Mouse (Mus musculus) lung, embryonic 15.5 days (tissue): ENCODE results near the gene Tbk1. TPM values are rescaled to one million over a fixed set of nuclear protein-coding genes. Genes with fewer than 3 reads are reported as not detected.

ENCODE experiments used
- ATAC-seq: fragments of 200-750 bp; cut with Nextera tagmentation; 2 replicates; pipeline ENCODE4 v1.8.0; 2017; ENCODE audit warnings: moderate number of reproducible peaks, borderline replicate concordance; ENCODE audit not compliant: low FRiP score, low TSS enrichment; ENCODE audit errors: extremely low read depth
- H3K27ac ChIP-seq: fragments of 300-500 bp; sonication (generic); 2 replicates; pipeline ENCODE4 v1.5.1; 2015; ENCODE audit warnings: moderate library complexity, mild to moderate bottlenecking, inconsistent platforms
- H3K27me3 ChIP-seq: fragments of 300-500 bp; sonication (generic); 2 replicates; pipeline ENCODE4 v1.6.1; 2015; ENCODE audit warnings: inconsistent platforms
- H3K36me3 ChIP-seq: fragments of 300-500 bp; sonication (generic); 2 replicates; pipeline ENCODE4 v1.6.1; 2015; ENCODE audit warnings: inconsistent platforms
- H3K4me1 ChIP-seq: fragments of 300-500 bp; sonication (generic); 2 replicates; pipeline ENCODE4 v1.6.1; 2015; ENCODE audit warnings: inconsistent platforms
- H3K4me2 ChIP-seq: fragments of 300-500 bp; sonication (generic); 2 replicates; pipeline ENCODE4 v1.6.1; 2015; ENCODE audit warnings: inconsistent platforms, mild to moderate bottlenecking, moderate library complexity
- H3K4me3 ChIP-seq: fragments of 300-500 bp; sonication (generic); 2 replicates; pipeline ENCODE4 v1.5.1; 2015; ENCODE audit warnings: mild to moderate bottlenecking, inconsistent platforms
- H3K9ac ChIP-seq: fragments of 300-500 bp; sonication (generic); 2 replicates; pipeline ENCODE4 v1.6.1; 2015; ENCODE audit warnings: inconsistent platforms
- H3K9me3 ChIP-seq: fragments of 300-500 bp; sonication (generic); 2 replicates; pipeline ENCODE4 v1.6.1; 2016; ENCODE audit warnings: inconsistent platforms
- WGBS: fragments of 180-500 bp; shearing (Covaris S2); methylation state at CpG from one replicate; pipeline ENCODE4 v1.1.7; 2015; 5-methylcytosine and 5-hydroxymethylcytosine counted together
- polyA plus RNA-seq: library from polyadenylated mRNA; unstranded; fragments of >200 nt; fragmentation: Nextera tagmentation; extraction: Ambion mirVana; gene quantifications from 2 replicates; pipeline ENCODE4 v1.2.1, GENCODE M21; 2015

The Tbk1 gene
- polyA plus RNA-seq, 1 experiment from 2014 or later: 36.7 TPM

DNA sequence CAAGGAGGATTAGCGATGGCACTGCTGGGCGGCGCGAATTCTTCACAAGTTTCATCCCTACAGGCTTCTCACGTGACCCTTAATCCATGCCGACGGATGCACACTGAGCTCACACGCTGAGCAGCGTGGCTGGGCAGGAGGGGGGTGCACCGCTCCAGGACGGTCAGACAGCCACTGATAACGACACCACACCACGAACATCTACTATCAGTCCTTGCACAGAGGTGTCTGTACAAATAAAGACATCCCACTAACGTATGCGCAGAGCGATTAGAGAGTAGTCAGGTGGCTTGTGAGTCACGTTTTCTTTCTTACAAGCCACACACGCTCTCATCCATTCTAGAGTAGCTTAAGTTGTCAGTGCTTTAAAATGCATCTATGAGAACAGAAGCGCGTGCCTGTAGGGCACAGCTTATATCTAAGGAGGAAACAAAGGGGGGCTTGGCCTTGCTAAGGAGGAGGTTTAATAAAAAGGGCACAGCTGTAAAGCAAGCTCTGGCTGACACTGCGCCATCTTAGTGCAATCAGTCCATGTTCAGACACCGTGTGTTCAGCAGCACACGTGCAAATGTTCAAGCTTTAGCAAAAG is 17.5 kb downstream of the Tbk1 start:
- H3K36me3 ChIP-seq: peaks cover 62% of the 10 kb centered on the region
- H3K4me3 ChIP-seq: no peak overlapping the region
- no peak overlapping the region for H3K4me2 ChIP-seq
- H3K27ac ChIP-seq: no peak overlapping the region
- ATAC-seq: peak; percentile 87
- 27% methylated on average over 23 of the region's 23 CpGs for WGBS
- H3K9me3 ChIP-seq: no peaks in the 10 kb centered on the region
- no peaks in the 10 kb centered on the region for H3K27me3 ChIP-seq
- H3K9ac ChIP-seq: no peak overlapping the region
- H3K4me1 ChIP-seq: no peaks in the 10 kb centered on the region

DNA sequence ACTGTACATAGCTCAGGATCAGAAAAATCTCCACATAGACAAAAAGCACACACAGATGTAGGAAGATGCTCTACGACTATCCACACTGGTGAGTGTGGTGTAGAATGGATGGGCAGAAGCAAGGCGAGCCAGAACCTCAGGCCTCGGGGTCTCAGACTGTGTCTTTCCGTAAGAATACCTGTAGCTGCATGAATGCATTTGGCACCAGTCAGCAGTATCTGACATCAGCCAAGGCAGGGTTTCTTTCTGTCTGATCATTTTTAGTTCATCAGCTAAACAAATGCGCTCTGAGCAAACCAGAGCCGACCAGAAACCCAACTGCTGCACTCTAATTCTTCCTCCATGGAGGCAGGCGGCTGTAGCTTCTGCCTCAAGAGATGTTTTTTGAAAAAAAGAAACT is 18.1 kb downstream of the Tbk1 start:
- 73% methylated on average over 7 of the region's 7 CpGs for WGBS
- no peak overlapping the region for H3K9ac ChIP-seq
- ATAC-seq: no peak
- H3K4me3 ChIP-seq: no peak overlapping the region
- no peaks in the 10 kb centered on the region for H3K27me3 ChIP-seq
- H3K4me2 ChIP-seq: no peak overlapping the region
- no peak overlapping the region for H3K27ac ChIP-seq
- no peaks in the 10 kb centered on the region for H3K4me1 ChIP-seq
- H3K9me3 ChIP-seq: no peaks in the 10 kb centered on the region
- H3K36me3 ChIP-seq: peaks cover 67% of the 10 kb centered on the region

DNA sequence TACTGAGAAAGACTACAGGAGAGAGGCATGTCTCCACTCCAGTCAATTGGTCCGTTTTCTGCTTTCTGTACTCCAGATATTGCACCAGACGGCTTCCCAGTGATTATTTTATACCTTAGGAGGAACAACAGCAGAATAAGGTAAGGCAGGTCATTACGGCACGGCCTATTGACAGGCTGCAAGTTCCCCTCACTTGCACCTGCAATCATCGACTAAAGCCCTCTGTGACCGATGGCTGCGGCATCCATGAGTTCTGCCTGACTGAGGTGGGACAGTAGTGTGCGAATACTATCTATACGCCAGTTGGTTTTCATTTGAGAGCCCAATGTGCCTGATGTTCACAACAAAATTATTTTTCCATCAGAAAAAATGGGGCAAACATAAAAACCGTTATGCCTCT is 18.6 kb downstream of the Tbk1 start:
- Histone ChIP-seq H3K4me2 (no peak overlapping the region), H3K27ac (no peak overlapping the region), H3K4me1 (no peaks in the 10 kb centered on the region), H3K9me3 (no peaks in the 10 kb centered on the region), H3K9ac (no peak overlapping the region), H3K36me3 (peaks cover 71% of the 10 kb centered on the region), H3K4me3 (no peak overlapping the region), H3K27me3 (no peaks in the 10 kb centered on the region)
- no peak for ATAC-seq
- 97% methylated on average over 10 of the region's 10 CpGs for WGBS

DNA sequence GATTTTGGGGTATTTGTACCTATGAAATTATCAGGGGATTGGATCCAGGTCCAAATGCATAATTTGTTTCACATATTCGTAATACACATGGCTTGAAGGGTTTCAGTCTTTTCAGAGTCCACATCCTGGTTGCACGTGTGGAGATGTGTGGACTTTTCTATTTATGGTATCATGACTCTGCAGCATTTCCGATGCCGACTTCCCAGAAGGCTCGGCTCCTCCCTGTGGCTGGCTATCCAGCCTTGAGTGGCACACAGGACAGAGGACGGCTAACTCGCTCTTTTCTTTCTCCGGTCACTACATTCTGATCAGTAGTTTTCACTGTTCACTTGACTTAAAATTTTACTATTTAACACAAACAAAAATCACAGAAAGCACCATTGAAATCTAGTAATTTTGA is 22.1 kb downstream of the Tbk1 start:
- Histone ChIP-seq H3K4me3 (no peak overlapping the region), H3K4me2 (no peak overlapping the region), H3K9me3 (no peaks in the 10 kb centered on the region), H3K36me3 (peaks cover 62% of the 10 kb centered on the region), H3K27me3 (no peaks in the 10 kb centered on the region), H3K27ac (no peak overlapping the region), H3K9ac (no peak overlapping the region), H3K4me1 (no peaks in the 10 kb centered on the region)
- whole genome bisulfite sequencing: 78% methylated on average over 8 of the region's 8 CpGs
- ATAC-seq: no peak

DNA sequence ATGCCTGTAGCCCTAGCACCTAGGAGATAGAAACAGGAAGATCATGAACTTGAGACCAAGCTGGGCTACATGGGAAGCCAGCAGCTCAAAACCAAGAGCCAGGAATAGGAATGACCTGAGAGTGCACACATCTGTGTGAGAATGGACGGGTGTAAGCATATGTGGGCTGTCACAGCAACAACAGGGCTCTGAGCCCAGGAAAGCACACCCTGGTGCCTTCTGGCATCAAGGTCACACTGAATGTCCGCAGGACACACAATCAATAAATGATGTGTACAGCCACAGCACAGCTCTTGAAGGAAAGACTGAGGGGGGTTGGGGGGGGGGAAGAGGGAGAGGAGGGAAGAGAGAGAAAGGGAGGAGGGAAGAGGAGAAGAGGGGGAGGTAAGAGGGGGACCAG is 28.4 kb downstream of the Tbk1 start:
- H3K36me3 ChIP-seq: peaks cover 71% of the 10 kb centered on the region
- no peaks in the 10 kb centered on the region for H3K27me3 ChIP-seq
- no peak overlapping the region for H3K27ac ChIP-seq
- no peaks in the 10 kb centered on the region for H3K9me3 ChIP-seq
- ATAC-seq: no peak
- H3K9ac ChIP-seq: no peak overlapping the region
- no peaks in the 10 kb centered on the region for H3K4me1 ChIP-seq
- 78% methylated on average over 2 of the region's 2 CpGs for WGBS
- no peak overlapping the region for H3K4me3 ChIP-seq
- no peak overlapping the region for H3K4me2 ChIP-seq

DNA sequence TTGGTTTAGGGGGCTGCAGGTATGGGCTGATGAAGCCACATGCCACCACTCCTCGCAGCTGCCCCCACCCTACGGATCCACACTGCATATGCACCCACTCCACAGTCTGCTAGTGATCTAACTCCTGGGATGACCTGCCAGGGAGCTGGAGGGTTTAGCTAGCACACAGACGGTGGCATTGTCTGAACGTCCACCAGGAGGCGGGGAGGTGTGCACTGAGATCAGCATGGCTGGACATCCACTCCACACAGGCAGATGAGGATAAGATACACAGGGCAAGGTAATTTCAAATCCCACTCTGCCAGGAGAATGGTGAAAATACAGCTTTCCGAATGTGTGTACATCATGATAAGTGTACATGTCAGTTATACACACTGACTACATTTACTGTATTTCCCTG is 30.3 kb downstream of the Tbk1 start:
- Histone ChIP-seq H3K9me3 (no peaks in the 10 kb centered on the region), H3K4me2 (no peak overlapping the region)
- WGBS: 79% methylated on average over 6 of the region's 6 CpGs

DNA sequence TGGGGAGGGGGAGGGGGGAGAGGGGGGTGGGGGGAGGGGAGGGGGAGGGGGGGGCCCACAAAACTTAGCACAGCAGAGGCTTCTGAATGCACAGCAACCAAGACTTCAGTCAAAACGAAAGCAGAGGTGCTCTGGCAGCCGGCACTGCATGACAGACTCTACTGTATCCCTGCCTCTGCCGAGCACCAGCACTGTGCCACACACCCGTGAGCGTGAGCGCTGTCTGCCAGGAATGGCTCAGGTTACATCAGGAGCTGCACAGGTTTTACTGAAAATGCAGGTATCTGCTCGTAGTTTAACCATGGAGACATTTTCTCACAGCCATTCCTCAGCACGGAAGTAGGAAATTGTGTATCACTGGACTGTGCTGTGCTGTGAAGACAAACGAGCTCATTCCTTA is 36.3 kb downstream of the Tbk1 start:
- no peak for ATAC-seq
- 75% methylated on average over 9 of the region's 9 CpGs for WGBS
- no peak overlapping the region for H3K4me2 ChIP-seq

More for the DNA sequence above, 30.3 kb downstream of the Tbk1 start:
- Histone ChIP-seq H3K4me1 (no peaks in the 10 kb centered on the region), H3K27me3 (no peaks in the 10 kb centered on the region), H3K36me3 (peaks cover 77% of the 10 kb centered on the region), H3K9ac (no peak overlapping the region), H3K27ac (no peak overlapping the region), H3K4me3 (no peak overlapping the region)
- no peak for ATAC-seq

DNA sequence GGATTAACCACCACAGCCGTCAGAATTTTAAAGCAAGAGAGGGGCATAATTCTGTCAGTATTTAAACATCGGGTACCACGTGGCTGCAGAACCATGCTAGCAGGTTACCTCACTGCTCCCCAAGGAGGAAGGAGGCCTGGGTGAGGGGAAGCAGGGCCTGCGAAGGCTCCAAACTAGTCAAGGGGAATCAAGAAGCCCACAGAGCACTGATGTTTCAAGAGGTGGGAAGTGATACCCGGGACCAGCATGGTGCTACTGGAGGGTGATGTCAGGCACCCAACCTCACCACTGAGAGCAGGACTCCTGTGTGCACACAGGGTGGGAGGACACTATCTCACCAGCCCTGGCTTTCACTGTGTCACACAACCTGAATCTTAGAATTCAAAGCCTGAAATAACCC is 36.9 kb downstream of the Tbk1 start:
- ATAC-seq: no peak
- no peaks in the 10 kb centered on the region for H3K4me1 ChIP-seq
- peaks cover 85% of the 10 kb centered on the region for H3K36me3 ChIP-seq
- H3K9me3 ChIP-seq: no peaks in the 10 kb centered on the region
- H3K4me3 ChIP-seq: no peak overlapping the region
- no peaks in the 10 kb centered on the region for H3K27me3 ChIP-seq
- no peak overlapping the region for H3K27ac ChIP-seq
- H3K9ac ChIP-seq: no peak overlapping the region
- 83% methylated on average over 5 of the region's 5 CpGs for whole genome bisulfite sequencing
- H3K4me2 ChIP-seq: no peak overlapping the region

More for the DNA sequence above, 36.3 kb downstream of the Tbk1 start:
- no peaks in the 10 kb centered on the region for H3K4me1 ChIP-seq
- no peaks in the 10 kb centered on the region for H3K9me3 ChIP-seq
- H3K27ac ChIP-seq: no peak overlapping the region
- no peak overlapping the region for H3K4me3 ChIP-seq
- no peak overlapping the region for H3K9ac ChIP-seq
- H3K36me3 ChIP-seq: peaks cover 89% of the 10 kb centered on the region
- H3K27me3 ChIP-seq: no peaks in the 10 kb centered on the region

DNA sequence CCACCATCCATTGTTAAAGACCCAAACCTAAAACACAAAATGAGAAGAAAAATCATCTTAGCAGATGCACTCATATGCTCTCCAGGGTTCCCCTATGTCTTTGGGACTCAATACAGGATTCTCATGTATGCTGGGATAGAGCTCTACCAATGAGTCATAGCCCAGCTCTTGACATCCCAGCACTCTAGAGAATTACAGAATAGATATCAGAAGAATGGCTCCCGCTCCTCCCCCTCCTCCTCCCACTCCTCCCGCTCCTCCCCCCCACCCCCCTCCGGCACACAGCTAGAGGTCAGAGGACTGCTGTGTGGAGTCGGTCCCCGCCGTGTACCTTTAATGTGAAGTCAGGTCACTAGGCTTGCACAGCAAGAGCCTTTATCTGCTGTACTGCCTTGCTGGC is 39.4 kb downstream of the Tbk1 start:
- no peak overlapping the region for H3K9ac ChIP-seq
- no peak overlapping the region for H3K4me2 ChIP-seq
- no peaks in the 10 kb centered on the region for H3K4me1 ChIP-seq
- ATAC-seq: no peak
- no peak overlapping the region for H3K27ac ChIP-seq
- WGBS: 60% methylated on average over 6 of the region's 6 CpGs
- no peaks in the 10 kb centered on the region for H3K9me3 ChIP-seq
- H3K36me3 ChIP-seq: peaks cover 64% of the 10 kb centered on the region
- H3K4me3 ChIP-seq: no peak overlapping the region
- H3K27me3 ChIP-seq: no peaks in the 10 kb centered on the region

DNA sequence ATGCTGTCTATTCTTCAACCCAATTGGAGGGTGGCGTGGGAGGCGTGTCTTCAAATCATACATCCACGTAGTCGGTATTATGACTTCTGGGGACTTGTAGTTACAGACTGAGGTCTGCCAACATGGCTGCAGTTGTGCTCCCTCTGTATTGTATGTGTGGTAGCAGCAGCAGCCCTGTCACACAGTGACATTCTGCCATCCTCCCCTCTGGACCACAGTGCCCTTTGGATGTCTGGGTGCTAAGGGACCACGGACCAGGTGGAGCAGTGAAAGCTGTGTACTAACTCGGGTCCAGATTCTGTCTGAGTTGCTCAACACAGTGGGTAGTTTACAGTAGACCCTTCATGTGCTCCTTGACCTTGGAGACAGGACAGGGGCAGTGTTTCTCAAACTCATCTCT is 43.0 kb downstream of the Tbk1 start:
- H3K27ac ChIP-seq: no peak overlapping the region
- no peak overlapping the region for H3K4me3 ChIP-seq
- peaks cover 33% of the 10 kb centered on the region for H3K36me3 ChIP-seq
- H3K4me1 ChIP-seq: no peaks in the 10 kb centered on the region
- H3K9me3 ChIP-seq: no peaks in the 10 kb centered on the region
- no peak for ATAC-seq
- H3K4me2 ChIP-seq: no peak overlapping the region
- H3K9ac ChIP-seq: no peak overlapping the region
- 95% methylated on average over 6 of the region's 6 CpGs for WGBS
- no peaks in the 10 kb centered on the region for H3K27me3 ChIP-seq

DNA sequence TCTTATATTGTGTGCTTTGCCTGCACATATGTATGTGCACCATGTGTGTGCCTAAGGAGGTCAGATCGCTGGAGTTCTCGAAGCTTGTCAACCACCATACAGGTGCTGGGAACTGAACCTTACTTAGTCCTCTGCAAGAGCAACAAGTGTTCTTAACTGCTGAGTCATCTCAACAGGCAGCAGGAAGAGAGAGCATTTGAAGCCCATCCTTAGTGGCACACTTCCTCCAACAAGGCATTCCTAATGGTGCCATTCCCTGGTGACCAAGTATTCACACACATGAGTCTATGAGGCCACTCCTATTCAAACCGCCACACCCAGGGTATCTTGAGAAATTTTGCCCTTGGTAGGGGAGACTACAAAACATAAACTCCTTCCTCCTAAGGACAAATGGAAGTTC is 44.4 kb downstream of the Tbk1 start:
- Histone ChIP-seq H3K4me3 (no peak overlapping the region), H3K4me1 (no peaks in the 10 kb centered on the region), H3K9ac (no peak overlapping the region), H3K27ac (no peak overlapping the region), H3K27me3 (no peaks in the 10 kb centered on the region), H3K4me2 (no peak overlapping the region), H3K36me3 (peaks cover 20% of the 10 kb centered on the region), H3K9me3 (no peaks in the 10 kb centered on the region)
- no peak for ATAC-seq
- WGBS: 90% methylated on average over 3 of the region's 3 CpGs

DNA sequence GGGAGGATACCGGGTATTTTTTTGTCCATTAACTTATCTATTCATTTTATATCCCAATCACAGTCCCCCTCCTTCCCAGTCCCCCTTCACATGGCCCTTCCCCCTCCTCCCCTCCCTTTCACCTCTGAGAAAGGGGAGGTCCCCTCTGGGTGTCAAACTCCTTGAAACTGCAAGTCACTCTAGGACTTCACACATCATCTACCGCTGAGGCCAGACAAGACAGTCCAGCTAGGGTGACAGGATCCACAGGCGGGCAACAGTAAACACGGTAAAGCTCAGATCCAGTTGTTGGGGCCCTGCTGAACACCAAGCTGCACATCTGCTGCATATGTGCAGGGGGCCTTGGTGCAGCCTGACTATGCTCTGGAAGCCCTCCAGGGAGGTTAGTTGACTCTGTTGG is 51.6 kb downstream of the Tbk1 start:
- no peaks in the 10 kb centered on the region for H3K9me3 ChIP-seq
- no peak overlapping the region for H3K9ac ChIP-seq
- peaks cover 3% of the 10 kb centered on the region; the same call in 1 of the 2 replicates for H3K27me3 ChIP-seq
- 29% methylated on average over 4 of the region's 4 CpGs for WGBS
- H3K36me3 ChIP-seq: no peaks in the 10 kb centered on the region
- H3K27ac ChIP-seq: no peak overlapping the region
- peaks cover 6% of the 10 kb centered on the region for H3K4me1 ChIP-seq
- H3K4me3 ChIP-seq: no peak overlapping the region
- ATAC-seq: no peak
- no peak overlapping the region; the same call in 1 of the 2 replicates for H3K4me2 ChIP-seq
